Mouse (Mus musculus): ENCODE results near the gene Entpd3. TPM values are rescaled to one million over a fixed set of nuclear protein-coding genes. Genes with fewer than 3 reads are reported as not detected.

Entpd3 gene
- polyA plus RNA-seq, 1 experiment from 2014 or later: not detected

DNA sequence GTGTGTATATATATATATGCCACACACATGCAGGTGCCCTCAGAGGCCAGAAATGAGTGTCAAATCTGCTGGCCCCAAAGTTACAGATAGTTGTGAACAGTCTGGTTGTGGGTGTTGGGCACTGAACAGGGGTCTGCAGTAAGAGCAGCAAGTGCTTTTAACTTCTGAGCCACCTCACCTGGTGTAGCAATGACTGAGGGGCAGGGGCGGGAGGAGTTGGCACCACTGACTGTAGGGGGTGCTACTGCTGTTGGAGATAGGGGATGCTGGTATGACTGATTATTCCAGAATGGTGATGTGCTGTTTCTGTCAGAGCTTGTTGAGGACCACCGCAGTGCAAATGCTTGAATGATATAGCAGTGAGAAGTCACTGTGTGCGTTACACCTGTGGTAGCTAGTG lies 43.7 kb downstream of the Entpd3 start:
- Histone ChIP-seq H3K27me3 (replicated peaks) (no peaks in the 10 kb centered on the region), H3K9me3 (replicated peaks) (no peaks in the 10 kb centered on the region), H3K4me2 (peak overlapping the region; percentile 75), H3K4me1 (peaks cover 37% of the 10 kb centered on the region), H3K4me3 (peak overlapping the region; percentile 40; the same call in 1 of the 2 replicates), H3K27ac (no peak overlapping the region), H3K9ac (peak overlapping the region; percentile 55; the same call in 1 of the 2 replicates), H3K36me3 (no peaks in the 10 kb centered on the region)
- ATAC-seq: no peak
- WGBS (ENCODE audit: insufficient replicate concordance): 56% methylated on average over 3 of the region's 3 CpGs

DNA sequence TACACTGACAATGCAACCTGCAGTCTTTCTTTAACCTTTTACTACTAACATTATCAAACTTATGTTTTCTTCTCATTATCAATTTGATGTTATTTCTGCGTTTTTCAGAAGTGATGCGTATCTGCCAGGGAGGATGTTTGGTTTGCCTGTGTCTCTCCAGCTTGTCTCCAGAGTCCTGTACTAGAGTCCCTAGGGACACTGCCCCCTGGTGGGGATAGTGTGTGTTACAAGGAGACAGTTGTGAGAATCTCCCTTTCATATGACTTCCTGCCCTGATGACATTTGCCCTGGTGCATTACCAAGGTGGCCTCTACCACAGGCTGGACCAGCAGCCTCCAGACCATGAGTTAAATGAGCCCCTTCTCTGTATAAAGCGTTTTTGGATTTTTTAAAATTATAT lies 46.9 kb downstream of the Entpd3 start:
- ATAC-seq: no peak
- H3K36me3 ChIP-seq: no peaks in the 10 kb centered on the region
- H3K9me3 ChIP-seq (replicated peaks): no peaks in the 10 kb centered on the region
- H3K4me2 ChIP-seq: no peak overlapping the region
- WGBS (ENCODE audit: insufficient replicate concordance): 10% methylated on average over 3 of the region's 3 CpGs
- peaks cover 23% of the 10 kb centered on the region for H3K4me1 ChIP-seq
- H3K27ac ChIP-seq: no peak overlapping the region
- H3K27me3 ChIP-seq (replicated peaks): no peaks in the 10 kb centered on the region
- no peak overlapping the region for H3K9ac ChIP-seq
- no peak overlapping the region for H3K4me3 ChIP-seq

DNA sequence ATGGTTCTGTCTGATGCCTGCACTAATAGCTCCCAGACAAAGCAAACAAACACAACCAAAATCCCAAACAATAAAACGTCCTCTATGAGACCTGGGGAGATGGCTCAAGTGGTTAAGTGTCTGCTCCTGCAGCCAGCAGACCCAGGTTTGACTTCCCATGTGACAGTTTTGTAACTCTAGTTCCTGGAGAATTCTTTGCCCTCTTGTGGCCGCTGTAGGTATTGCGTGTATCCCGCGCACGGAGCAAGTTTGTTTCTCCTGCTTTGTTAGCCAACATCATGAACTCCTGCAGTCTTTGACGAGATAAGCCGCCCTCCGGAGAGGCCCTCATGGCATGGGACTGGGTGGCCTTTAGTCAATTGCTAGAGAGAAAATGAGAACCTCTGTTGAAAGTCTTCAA lies 51.9 kb downstream of the Entpd3 start:
- no peak overlapping the region for H3K27ac ChIP-seq
- 0 out of 2 replicates have a peak, but pooled peaks cover 4% of the 10 kb centered on the region for H3K27me3 ChIP-seq (replicated peaks)
- no peak overlapping the region for H3K4me2 ChIP-seq
- ATAC-seq: no peak
- H3K36me3 ChIP-seq: no peaks in the 10 kb centered on the region
- H3K9me3 ChIP-seq (replicated peaks): no peaks in the 10 kb centered on the region
- H3K4me1 ChIP-seq: no peaks in the 10 kb centered on the region
- no peak overlapping the region for H3K4me3 ChIP-seq
- H3K9ac ChIP-seq: no peak overlapping the region
- WGBS (ENCODE audit: insufficient replicate concordance): 1% methylated on average over 9 of the region's 9 CpGs

DNA sequence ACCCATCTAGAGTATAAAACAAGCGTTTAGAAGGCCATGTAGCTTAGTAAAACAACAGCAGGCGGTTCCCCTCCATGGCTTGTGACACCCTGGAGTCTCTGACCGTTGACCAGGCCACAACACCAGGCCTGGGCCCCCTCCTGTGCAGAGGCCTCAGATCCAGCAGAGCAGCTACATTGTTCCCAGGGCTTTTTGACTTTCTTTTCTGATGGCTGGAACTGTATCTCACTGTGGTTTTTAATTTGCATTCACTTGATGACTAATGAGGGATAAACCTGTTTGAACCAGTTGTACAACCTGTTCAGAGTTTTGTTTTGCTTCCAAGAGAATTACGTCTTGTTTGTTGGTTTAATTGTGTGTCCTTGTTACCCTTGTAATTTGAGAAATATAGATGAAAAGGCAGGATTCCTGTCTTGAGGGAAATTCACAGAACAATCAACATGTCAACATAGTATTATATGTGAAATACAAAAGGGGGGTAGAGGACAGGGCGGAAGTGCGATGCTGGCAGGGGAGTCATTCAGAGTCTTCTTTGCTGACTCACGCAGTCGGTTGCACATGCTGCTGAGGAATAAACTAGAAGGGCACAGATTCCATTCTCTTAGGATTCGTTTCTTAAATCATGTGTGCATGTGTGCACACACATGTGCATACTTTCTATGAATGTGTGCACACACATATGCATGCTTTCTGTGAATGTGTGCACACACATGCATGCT lies 53.9 kb downstream of the Entpd3 start:
- 64% methylated on average over 9 of the region's 9 CpGs for WGBS (ENCODE audit: insufficient replicate concordance)
- 0 out of 2 replicates have a peak, but pooled peaks cover 4% of the 10 kb centered on the region for H3K27me3 ChIP-seq (replicated peaks)
- no peak for ATAC-seq
- H3K4me2 ChIP-seq: no peak overlapping the region
- no peak overlapping the region for H3K27ac ChIP-seq
- no peak overlapping the region for H3K9ac ChIP-seq
- no peak overlapping the region for H3K4me3 ChIP-seq
- H3K36me3 ChIP-seq: no peaks in the 10 kb centered on the region
- H3K4me1 ChIP-seq: no peaks in the 10 kb centered on the region
- no peaks in the 10 kb centered on the region for H3K9me3 ChIP-seq (replicated peaks)

DNA sequence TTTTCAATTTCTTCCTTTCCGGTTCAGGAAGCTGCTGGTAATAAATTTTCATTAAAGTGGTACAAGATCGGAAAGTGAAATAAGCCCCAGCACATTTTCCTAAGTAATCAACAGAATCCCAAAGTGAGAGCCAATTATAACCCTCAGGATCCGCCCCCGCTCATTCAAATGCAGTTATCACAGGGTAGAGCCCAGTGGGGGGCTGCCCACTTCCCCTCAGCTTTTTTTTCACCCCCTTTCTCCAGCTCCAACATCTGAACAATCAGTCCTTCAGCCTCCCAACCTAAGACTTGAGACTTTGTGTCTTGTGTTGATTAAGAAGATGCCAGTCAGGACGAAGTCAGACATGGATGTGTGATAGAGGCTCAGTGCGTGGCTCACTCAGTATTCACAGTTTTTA lies 55.2 kb downstream of the Entpd3 start:
- Histone ChIP-seq H3K4me3 (no peak overlapping the region), H3K9me3 (replicated peaks) (no peaks in the 10 kb centered on the region), H3K27ac (no peak overlapping the region), H3K4me1 (no peaks in the 10 kb centered on the region), H3K4me2 (no peak overlapping the region), H3K9ac (no peak overlapping the region), H3K27me3 (replicated peaks) (0 out of 2 replicates have a peak, but pooled peaks cover 4% of the 10 kb centered on the region), H3K36me3 (no peaks in the 10 kb centered on the region)
- ATAC-seq: no peak
- 66% methylated on average over 6 of the region's 6 CpGs for WGBS (ENCODE audit: insufficient replicate concordance)

DNA sequence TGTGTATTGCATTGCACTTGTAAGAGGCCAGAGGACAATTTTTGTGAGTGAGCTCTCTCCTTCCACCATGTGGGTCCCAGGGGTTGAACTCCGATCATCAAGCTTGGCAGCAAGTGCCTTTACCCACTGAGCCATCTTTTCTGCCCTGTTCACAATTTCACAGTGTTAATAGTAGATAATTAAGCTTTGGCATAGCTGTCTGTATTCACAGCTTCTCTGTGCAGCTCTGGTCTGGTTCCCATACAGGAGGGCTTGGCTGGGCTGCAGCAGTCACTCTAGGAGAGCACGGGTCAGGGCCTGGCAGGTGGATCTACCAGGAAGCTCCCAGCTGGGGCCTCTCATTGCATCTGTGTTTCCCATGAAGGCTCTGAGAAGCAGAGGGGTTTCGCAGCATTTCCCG lies 55.7 kb downstream of the Entpd3 start:
- Histone ChIP-seq H3K4me2 (no peak overlapping the region), H3K4me1 (no peaks in the 10 kb centered on the region), H3K9me3 (replicated peaks) (no peaks in the 10 kb centered on the region), H3K27me3 (replicated peaks) (0 out of 2 replicates have a peak, but pooled peaks cover 4% of the 10 kb centered on the region), H3K9ac (no peak overlapping the region), H3K27ac (no peak overlapping the region), H3K4me3 (no peak overlapping the region), H3K36me3 (no peaks in the 10 kb centered on the region)
- WGBS (ENCODE audit: insufficient replicate concordance): 61% methylated on average over 4 of the region's 4 CpGs
- no peak for ATAC-seq

DNA sequence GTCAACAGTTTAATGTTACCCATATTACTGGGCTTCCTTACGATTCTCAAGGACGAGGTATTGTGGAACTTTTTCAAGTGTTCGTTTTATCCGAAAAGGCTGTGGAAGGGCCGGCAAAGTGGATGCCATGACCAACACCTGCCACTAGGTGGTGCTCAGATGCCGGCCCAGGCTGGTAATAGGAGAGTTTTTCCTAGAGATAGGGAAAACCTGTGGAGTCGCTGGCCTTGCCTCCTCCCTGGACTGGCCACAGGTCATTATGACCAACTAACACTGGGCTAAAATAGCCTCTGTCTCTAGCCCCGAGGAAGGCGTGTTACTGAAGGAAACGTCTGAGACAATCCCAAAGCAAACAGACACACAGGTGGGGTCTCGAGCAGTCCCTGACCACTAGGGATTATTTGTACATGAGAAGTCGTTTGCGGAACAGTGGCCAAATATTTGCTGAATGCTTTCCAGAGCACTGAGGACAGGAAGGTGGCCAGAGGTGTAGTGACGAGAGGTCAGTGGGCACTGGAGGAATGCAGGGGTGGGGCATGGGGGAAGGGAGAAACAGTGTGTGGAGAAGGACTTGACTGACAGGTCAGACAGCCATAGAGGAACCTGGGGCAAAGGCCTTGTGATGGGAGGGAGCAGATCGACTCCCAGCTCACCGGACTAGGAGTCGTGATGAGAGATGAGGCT lies 62.0 kb downstream of the Entpd3 start:
- ATAC-seq: peak; percentile 88
- 17% methylated on average over 17 of the region's 17 CpGs for WGBS (ENCODE audit: insufficient replicate concordance)
- Histone ChIP-seq H3K27me3 (replicated peaks) (peaks cover 4% of the 10 kb centered on the region; the same call in 1 of the 2 replicates), H3K36me3 (no peaks in the 10 kb centered on the region), H3K4me1 (peaks cover 17% of the 10 kb centered on the region), H3K27ac (peak overlapping the region; percentile 42; the same call in 1 of the 2 replicates), H3K9me3 (replicated peaks) (no peaks in the 10 kb centered on the region), H3K4me3 (peak overlapping the region; percentile 18; the same call in 1 of the 2 replicates), H3K9ac (no peak overlapping the region), H3K4me2 (peak overlapping the region; percentile 46)

DNA sequence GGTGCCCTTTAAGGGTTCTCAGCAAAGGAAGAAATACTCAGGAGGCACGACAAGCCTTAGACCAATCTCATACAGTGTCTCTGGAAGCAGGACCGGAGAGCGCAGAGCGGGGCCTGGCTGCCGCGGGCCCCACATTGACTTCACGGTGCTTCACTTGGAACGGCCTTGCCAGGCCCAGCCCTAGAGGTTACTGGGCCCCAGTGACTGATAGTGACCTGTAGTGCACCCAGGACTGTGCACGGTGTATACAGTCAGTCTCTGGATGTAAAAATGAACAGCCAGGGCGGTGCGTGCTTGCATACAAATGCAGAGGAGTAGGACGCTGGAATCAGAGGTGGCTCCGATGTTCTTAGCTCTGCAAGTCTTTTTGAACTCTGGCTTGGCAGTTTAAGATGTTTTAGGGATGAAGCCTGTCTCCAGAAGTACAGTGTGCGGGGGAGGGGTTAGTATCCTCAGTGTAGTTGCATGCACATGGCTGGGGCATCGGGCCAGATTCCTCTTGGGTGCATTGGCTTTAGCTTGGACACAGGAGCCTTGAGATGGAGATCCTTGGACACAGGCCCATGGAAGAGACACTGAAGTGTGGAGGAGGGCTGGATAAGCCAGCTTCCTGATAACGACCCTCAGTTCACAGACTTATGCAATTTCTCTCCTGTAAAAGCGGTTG lies 62.7 kb downstream of the Entpd3 start:
- H3K4me3 ChIP-seq: peak overlapping the region; percentile 18; the same call in 1 of the 2 replicates
- peak; percentile 81 for ATAC-seq
- H3K27me3 ChIP-seq (replicated peaks): peaks cover 4% of the 10 kb centered on the region; the same call in 1 of the 2 replicates
- H3K4me2 ChIP-seq: peak overlapping the region; percentile 46
- H3K4me1 ChIP-seq: peaks cover 17% of the 10 kb centered on the region
- 56% methylated on average over 17 of the region's 17 CpGs for WGBS (ENCODE audit: insufficient replicate concordance)
- H3K27ac ChIP-seq: peak overlapping the region; percentile 46; the same call in 1 of the 2 replicates
- H3K9ac ChIP-seq: no peak overlapping the region
- peaks cover under 1% of the 10 kb centered on the region; the same call in 1 of the 2 replicates for H3K9me3 ChIP-seq (replicated peaks)
- H3K36me3 ChIP-seq: no peaks in the 10 kb centered on the region

DNA sequence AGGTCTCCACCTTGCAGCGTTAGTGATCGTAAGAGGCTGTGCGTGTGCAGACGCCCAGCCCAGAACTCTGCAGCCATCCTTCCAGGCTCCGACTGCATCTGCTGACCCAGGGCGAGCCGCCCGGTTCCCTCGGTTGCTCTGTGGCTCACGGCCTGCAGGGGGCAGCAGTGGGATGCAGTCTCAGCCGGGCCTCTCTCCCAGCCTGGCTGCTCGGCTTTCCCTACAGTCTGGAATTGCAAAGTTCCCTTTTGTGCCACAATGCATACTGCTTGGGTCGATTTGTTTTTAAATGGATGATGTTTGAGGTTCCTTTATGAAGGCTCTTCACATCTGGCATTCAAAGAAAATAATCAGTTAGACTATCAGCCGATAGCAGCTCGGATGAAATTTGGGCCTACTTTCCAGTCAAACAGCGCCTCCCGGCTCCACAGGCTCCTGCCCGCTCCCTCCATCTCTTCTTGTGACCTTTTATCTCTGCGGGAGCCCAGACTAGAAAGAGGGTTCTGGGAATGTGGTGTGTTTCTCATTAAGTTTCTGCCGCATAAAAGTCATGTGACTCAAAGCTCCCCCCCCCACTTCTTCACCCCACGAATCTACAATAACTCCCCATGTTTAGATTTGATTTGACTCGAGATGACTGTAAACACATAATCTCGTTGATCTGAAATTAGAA lies 63.4 kb downstream of the Entpd3 start:
- ATAC-seq: peak; percentile 68
- 15% methylated on average over 23 of the region's 23 CpGs for WGBS (ENCODE audit: insufficient replicate concordance)
- no peak overlapping the region for H3K9ac ChIP-seq
- no peak overlapping the region for H3K4me3 ChIP-seq
- peaks cover 17% of the 10 kb centered on the region for H3K4me1 ChIP-seq
- no peaks in the 10 kb centered on the region for H3K36me3 ChIP-seq
- H3K9me3 ChIP-seq (replicated peaks): peaks cover 8% of the 10 kb centered on the region; the same call in 1 of the 2 replicates
- H3K27me3 ChIP-seq (replicated peaks): peaks cover 4% of the 10 kb centered on the region; the same call in 1 of the 2 replicates
- peak overlapping the region; percentile 46; the same call in 1 of the 2 replicates for H3K27ac ChIP-seq
- peak overlapping the region; percentile 46 for H3K4me2 ChIP-seq

DNA sequence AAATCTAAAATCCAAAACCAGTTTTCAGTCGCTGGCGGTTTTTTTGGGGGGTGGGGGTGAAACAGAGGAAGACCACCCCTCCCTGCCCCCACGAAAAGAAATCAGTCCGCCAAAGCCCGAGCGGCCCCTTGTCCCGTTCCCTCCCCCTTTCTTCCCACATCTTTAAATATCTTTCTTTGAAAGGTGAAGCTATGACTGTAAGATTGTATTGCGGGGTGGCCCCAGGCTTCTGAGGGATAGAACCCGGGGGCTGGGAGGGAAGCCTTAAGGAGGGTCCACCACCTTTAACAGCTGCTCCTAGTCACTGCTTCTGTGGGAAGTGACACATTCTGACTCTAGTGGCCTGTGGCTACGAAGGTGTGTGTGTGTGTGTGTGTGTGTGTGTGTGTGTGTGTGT lies 63.9 kb downstream of the Entpd3 start:
- no peak overlapping the region for H3K4me2 ChIP-seq

DNA sequence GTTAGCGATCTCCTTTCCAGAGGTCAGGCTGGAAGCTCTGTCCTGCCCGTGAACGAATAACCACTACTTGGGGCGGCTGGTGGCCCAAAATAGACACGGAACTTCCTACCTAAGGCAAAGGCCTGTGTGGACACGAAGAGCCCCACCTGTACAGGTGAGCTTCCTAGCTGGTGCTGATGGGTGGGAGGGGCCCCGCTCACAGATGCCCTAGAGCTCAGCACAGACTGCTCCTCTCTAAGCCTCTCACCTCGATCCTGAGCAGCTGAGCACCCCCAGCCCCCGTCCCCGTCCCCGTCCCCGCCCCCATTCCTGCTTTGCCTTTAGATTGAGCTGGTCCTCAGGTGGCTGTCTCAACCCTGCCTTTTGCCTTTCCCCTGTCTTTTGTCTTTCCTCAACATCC lies 64.3 kb downstream of the Entpd3 start:
- 52% methylated on average over 12 of the region's 12 CpGs for WGBS (ENCODE audit: insufficient replicate concordance)
- Histone ChIP-seq H3K36me3 (no peaks in the 10 kb centered on the region), H3K4me2 (no peak overlapping the region), H3K4me1 (peaks cover 17% of the 10 kb centered on the region), H3K9ac (no peak overlapping the region), H3K27me3 (replicated peaks) (peaks cover 4% of the 10 kb centered on the region; the same call in 1 of the 2 replicates), H3K4me3 (no peak overlapping the region), H3K9me3 (replicated peaks) (peaks cover 9% of the 10 kb centered on the region; the same call in 1 of the 2 replicates), H3K27ac (no peak overlapping the region)
- no peak for ATAC-seq

More for the DNA sequence above, 63.9 kb downstream of the Entpd3 start:
- H3K9ac ChIP-seq: no peak overlapping the region
- H3K36me3 ChIP-seq: no peaks in the 10 kb centered on the region
- H3K4me3 ChIP-seq: no peak overlapping the region
- H3K27ac ChIP-seq: no peak overlapping the region
- H3K4me1 ChIP-seq: peaks cover 17% of the 10 kb centered on the region
- 54% methylated on average over 10 of the region's 10 CpGs for WGBS (ENCODE audit: insufficient replicate concordance)
- ATAC-seq: no peak
- peaks cover 9% of the 10 kb centered on the region; the same call in 1 of the 2 replicates for H3K9me3 ChIP-seq (replicated peaks)
- H3K27me3 ChIP-seq (replicated peaks): peaks cover 4% of the 10 kb centered on the region; the same call in 1 of the 2 replicates
